Comparison of ENCODE assay signal across 9 mouse cellular contexts in genomic region chrX:153636247-153636646, GRCm38 (mm10). TPM values are rescaled to one million over a fixed set of nuclear protein-coding genes. Genes with fewer than 3 reads are reported as not detected.
DNase-seq lines count a peak whose midpoint lies in the region; ATAC-seq and TF ChIP-seq lines count a peak whose summit lies in the region.
"Had no signal": no experiment of that assay in that cellular context is flagged by ENCODE, and none has a peak within 500 bp of the region (broad histone marks: within the 10 kb centered on the region; RNA-seq: fewer than 3 reads in every experiment).

No protein-coding gene starts in this region.

- H3K27ac ChIP-seq in liver, embryonic 14.5 days, result no peak overlapping the region

- 0% methylated on average over 1 of the region's 1 CpGs for WGBS in liver, embryonic 14.5 days (ENCODE audit: insufficient replicate concordance)

- CTCF ChIA-PET in Patski (lab: Charles Lee), result interaction anchor here (1.0 to 5.5 kb wide), 3 partner anchors 18 to 71 kb away, joined by 3 to 42 read pairs (median 5); no protein-coding TSS in a partner anchor

- no peaks in the 10 kb centered on the region for H3K27me3 ChIP-seq in liver, embryonic 14.5 days (ENCODE audit: control insufficient read depth, insufficient read depth, low read length)
- H3K27me3 ChIP-seq in Patski, result no peaks in the 10 kb centered on the region
- H3K27me3 ChIP-seq: megakaryocyte, embryonic 14.5 days had no signal

- TF ChIP-seq CTCF in liver, embryonic 14.5 days (IDR thresholded peaks at IDR 0.05; ENCODE audit: low read depth), result peak; percentile 20; the same call in 1 of the 2 replicates
- TF ChIP-seq CTCF in Patski (IDR thresholded peaks at IDR 0.05), result peak; percentile 52

- H3K36me3 ChIP-seq in liver, embryonic 14.5 days (replicated peaks; ENCODE audit: control insufficient read depth, insufficient read depth, low read depth), result no peaks in the 10 kb centered on the region

- ATAC-seq in liver, embryonic 14.5 days (ENCODE audit: insufficient read depth), result no peak
- ATAC-seq in Patski, result no peak

- in situ Hi-C loops in Patski (cut with MboI; ENCODE audit: low pct_unique_long_range_greater_than_20kb), result loop anchor here (5.0 kb wide), 1 partner anchor 71 kb away; no protein-coding TSS in a partner anchor

- H3K9ac ChIP-seq in liver, embryonic 14.5 days (replicated peaks), result no peak overlapping the region

- no peak overlapping the region for H3K4me2 ChIP-seq in liver, embryonic 14.5 days (ENCODE audit: low read depth)

- TF ChIP-seq EP300 in liver, embryonic 14.5 days (IDR thresholded peaks at IDR 0.05; ENCODE audit: low read depth), result no peak

- POLR2A ChIA-PET in Patski (lab: Charles Lee), result interaction anchor here (0.9 kb wide), 1 partner anchor 125 kb away, joined by 3 read pairs; no protein-coding TSS in a partner anchor

- DNase-seq in gastrocnemius, adult 18-20 months (ENCODE audit: low spot score), result peak; percentile 19
- no peak for DNase-seq in gastrocnemius, postnatal 10 days
- no peak for DNase-seq in liver, embryonic 14.5 days (ENCODE audit: low read depth in 3 of 3, low spot score in 3 of 3)
- no peak for DNase-seq in liver
- no peak for DNase-seq in Patski (ENCODE audit: low read depth, low spot score)
- DNase-seq in lung, postnatal 25 days (ENCODE audit: low spot score), result peak; percentile 5
- DNase-seq in spleen, postnatal 10 days (ENCODE audit: low spot score in 2 of 2), result no peak
- DNase-seq in right cerebral cortex, postnatal 25 days, result no peak

- H3K4me3 ChIP-seq in liver, embryonic 14.5 days (ENCODE audit: insufficient read depth in 1 of 2, low read depth in 2 of 2, low read length in 2 of 2), result no peak overlapping the region
- H3K4me3 ChIP-seq: megakaryocyte, embryonic 14.5 days had no signal

- H3K4me1 ChIP-seq in liver, embryonic 14.5 days (replicated peaks; ENCODE audit: control insufficient read depth in 2 of 2, insufficient read depth in 2 of 2, low read length in 1 of 2), result no peaks in the 10 kb centered on the region
- H3K4me1 ChIP-seq: megakaryocyte, embryonic 14.5 days had no signal

- H3K9me3 ChIP-seq in liver, embryonic 14.5 days (ENCODE audit: control insufficient read depth, low read length), result no peaks in the 10 kb centered on the region
- H3K9me3 ChIP-seq: megakaryocyte, embryonic 14.5 days had no signal

RNA-seq across cellular contexts. Expression of gene Kctd12b, which starts 59.9 kb away (rescaled TPM):
- 1 to 10 TPM in 1 of 2 experiments, under 1 TPM in 1; 0.73 to 1.7 TPM for total RNA-seq in gastrocnemius, adult 18-20 months (2021)
- 10 to 100 TPM in 1 of 2 experiments, 1 to 10 TPM in 1; 8.1 to 10.9 TPM for total RNA-seq in gastrocnemius, postnatal 10 days (2021)
- 0.55 and 0.60 TPM in 2 replicates for polyA plus RNA-seq in liver, embryonic 14.5 days (2012; rRNA removed)
- polyA plus RNA-seq in liver, embryonic 14.5 days (2014; fragmentation: Nextera tagmentation; extraction: Ambion mirVana), result 0.38 and 0.66 TPM in 2 replicates
- polyA plus RNA-seq in Patski (2021), result 11.1 TPM

Comparison
In these comparisons a context has a peak if more than half of its experiments do, and no peak if none do; other contexts are left out.
1. DNase-seq: peak in gastrocnemius, adult 18-20 months (single experiment) and lung, postnatal 25 days (single experiment); none in gastrocnemius, postnatal 10 days (single experiment), liver, embryonic 14.5 days (0 of 3), liver (single experiment), Patski (single experiment), spleen, postnatal 10 days (0 of 2) and right cerebral cortex, postnatal 25 days (single experiment).